In the genomic region with DNA sequence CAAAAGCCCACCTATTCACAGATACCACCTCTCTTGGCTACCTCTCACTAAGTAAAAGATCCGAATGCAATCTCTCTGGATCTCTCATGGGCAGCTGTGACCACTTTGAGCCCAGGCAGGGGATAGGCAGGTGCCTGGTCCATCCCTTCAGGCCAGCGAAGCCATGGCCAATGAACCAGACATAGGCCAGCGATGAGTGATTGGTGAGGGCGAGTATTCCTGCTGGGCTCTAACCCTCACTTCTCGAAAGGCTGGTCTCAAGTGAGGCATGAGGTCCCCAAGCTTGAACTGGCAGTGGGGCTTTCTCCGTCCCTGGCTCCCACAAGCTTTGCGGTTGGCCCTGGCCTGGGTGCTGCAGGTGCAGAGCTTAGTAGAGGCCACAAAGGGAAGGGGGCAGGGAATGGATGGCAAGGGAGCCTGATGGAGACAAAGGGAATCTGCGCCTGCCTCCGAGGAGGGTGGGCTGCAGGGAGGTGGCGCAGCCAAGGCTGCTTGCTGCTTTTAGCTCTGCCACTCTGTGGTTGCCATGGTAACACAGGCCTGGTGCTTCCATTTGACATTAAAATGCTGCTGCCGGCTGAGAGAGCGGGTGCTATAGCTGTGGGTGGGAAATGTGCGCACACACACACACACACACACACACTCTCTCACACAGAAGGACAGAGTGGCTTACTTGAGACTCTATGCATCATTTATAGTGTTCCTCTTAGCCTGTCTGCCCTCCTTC, we compare ENCODE assay signal across 9 mouse cellular contexts. TPM values are rescaled to one million over a fixed set of nuclear protein-coding genes. Genes with fewer than 3 reads are reported as not detected.
DNase-seq lines count a peak whose midpoint lies in the region; ATAC-seq and TF ChIP-seq lines count a peak whose summit lies in the region.
"Had no signal": no experiment of that assay in that cellular context is flagged by ENCODE, and none has a peak within 500 bp of the region (broad histone marks: within the 10 kb centered on the region; RNA-seq: fewer than 3 reads in every experiment).

No protein-coding gene starts in this region.

- WGBS in intestine, embryonic 14.5 days: 47% methylated on average over 13 of the region's 13 CpGs
- 64% methylated on average over 13 of the region's 13 CpGs for WGBS in intestine, postnatal 0 days
- 13% methylated on average over 13 of the region's 13 CpGs for WGBS in hindbrain, embryonic 15.5 days
- WGBS in limb, embryonic 11.5 days: 32% methylated on average over 13 of the region's 13 CpGs

- TF ChIP-seq CTCF in intestine, postnatal 0 days (IDR thresholded peaks at IDR 0.05; ENCODE audit: low read depth): no peak

- H3K9me3 ChIP-seq in intestine, embryonic 14.5 days (ENCODE audit: control insufficient read depth, low read length): no peaks in the 10 kb centered on the region
- no peaks in the 10 kb centered on the region for H3K9me3 ChIP-seq in intestine, postnatal 0 days (ENCODE audit: control insufficient read depth)
- no peaks in the 10 kb centered on the region for H3K9me3 ChIP-seq in hindbrain, embryonic 15.5 days
- H3K9me3 ChIP-seq in limb, embryonic 11.5 days (ENCODE audit: control insufficient read depth, low read length): no peaks in the 10 kb centered on the region
- H3K9me3 ChIP-seq: stomach, embryonic 15.5 days had no signal

- H3K4me3 ChIP-seq in intestine, embryonic 14.5 days (ENCODE audit: low read depth, low read length): no peak overlapping the region
- H3K4me3 ChIP-seq in intestine, postnatal 0 days (ENCODE audit: low read depth, low read length): no peak overlapping the region
- H3K4me3 ChIP-seq in hindbrain, embryonic 15.5 days: no peak overlapping the region
- no peak overlapping the region for H3K4me3 ChIP-seq in limb, embryonic 11.5 days (ENCODE audit: low read depth, low read length)
- H3K4me3 ChIP-seq: stomach, embryonic 15.5 days had no signal

- no peak for DNase-seq in intestine, embryonic 14.5 days (ENCODE audit: low spot score)
- peak; percentile 75 for DNase-seq in embryo, embryonic 11.5 days (ENCODE audit: low read depth, low spot score)
- DNase-seq in limb, embryonic 11.5 days (ENCODE audit: low spot score): peak; percentile 77
- peak; percentile 90 for DNase-seq in right cerebral cortex, postnatal 14 days
- DNase-seq in adrenal gland, postnatal 36 days: no peak

- no peak overlapping the region for H3K4me2 ChIP-seq in intestine, embryonic 14.5 days (ENCODE audit: low read length)
- no peak overlapping the region for H3K4me2 ChIP-seq in intestine, postnatal 0 days (replicated peaks; ENCODE audit: low read depth)
- peak overlapping the region; percentile 38 for H3K4me2 ChIP-seq in hindbrain, embryonic 15.5 days
- H3K4me2 ChIP-seq in limb, embryonic 11.5 days (ENCODE audit: low read depth, severe bottlenecking): peak overlapping the region; percentile 23; the same call in 1 of the 2 replicates
- H3K4me2 ChIP-seq: stomach, embryonic 15.5 days had no signal

- H3K9ac ChIP-seq in intestine, embryonic 14.5 days (ENCODE audit: low read length): no peak overlapping the region
- no peak overlapping the region for H3K9ac ChIP-seq in intestine, postnatal 0 days (ENCODE audit: low read depth, low read length)
- peak overlapping the region; percentile 37 for H3K9ac ChIP-seq in hindbrain, embryonic 15.5 days
- peak overlapping the region; percentile 1; the same call in 1 of the 2 replicates for H3K9ac ChIP-seq in limb, embryonic 11.5 days (ENCODE audit: low read length)
- H3K9ac ChIP-seq: stomach, embryonic 15.5 days had no signal

- no peak overlapping the region for H3K27ac ChIP-seq in intestine, embryonic 14.5 days (ENCODE audit: low read depth)
- H3K27ac ChIP-seq in intestine, postnatal 0 days (ENCODE audit: low read depth, low read length): no peak overlapping the region
- peak overlapping the region; percentile 98 for H3K27ac ChIP-seq in hindbrain, embryonic 15.5 days (replicated peaks)
- no peak overlapping the region for H3K27ac ChIP-seq in limb, embryonic 11.5 days (replicated peaks; ENCODE audit: low read depth, low read length)
- H3K27ac ChIP-seq: stomach, embryonic 15.5 days had no signal

- no peaks in the 10 kb centered on the region for H3K27me3 ChIP-seq in intestine, embryonic 14.5 days (replicated peaks; ENCODE audit: control insufficient read depth, insufficient read depth, low read length)
- no peaks in the 10 kb centered on the region for H3K27me3 ChIP-seq in intestine, postnatal 0 days (replicated peaks; ENCODE audit: control insufficient read depth, insufficient read depth, low read length)
- no peaks in the 10 kb centered on the region for H3K27me3 ChIP-seq in hindbrain, embryonic 15.5 days
- no peaks in the 10 kb centered on the region for H3K27me3 ChIP-seq in limb, embryonic 11.5 days (ENCODE audit: control insufficient read depth, insufficient read depth, low read length)
- H3K27me3 ChIP-seq: stomach, embryonic 15.5 days had no signal

- no peaks in the 10 kb centered on the region for H3K36me3 ChIP-seq in intestine, embryonic 14.5 days (ENCODE audit: control insufficient read depth, insufficient read depth, low read length)
- H3K36me3 ChIP-seq in intestine, postnatal 0 days (ENCODE audit: control insufficient read depth, insufficient read depth): 0 out of 2 replicates have a peak, but pooled peaks cover 9% of the 10 kb centered on the region
- H3K36me3 ChIP-seq in hindbrain, embryonic 15.5 days: no peaks in the 10 kb centered on the region
- no peaks in the 10 kb centered on the region for H3K36me3 ChIP-seq in limb, embryonic 11.5 days (ENCODE audit: control insufficient read depth, insufficient read depth, low read length)
- H3K36me3 ChIP-seq: stomach, embryonic 15.5 days had no signal

- ATAC-seq in intestine, embryonic 14.5 days (replicated peaks; ENCODE audit: low FRiP score, low TSS enrichment, low read depth): peak; percentile 68
- no peak for ATAC-seq in intestine, postnatal 0 days
- ATAC-seq in hindbrain, embryonic 15.5 days (ENCODE audit: low FRiP score, low read depth): peak; percentile 94
- ATAC-seq in limb, embryonic 11.5 days (ENCODE audit: insufficient number of reproducible peaks, low FRiP score, low TSS enrichment, low read depth): peak; percentile 71; the same call in 1 of the 2 replicates
- ATAC-seq in erythroblast, adult 5-6 weeks (replicated peaks; ENCODE audit: low FRiP score, poor library complexity, severe bottlenecking): no peak

- H3K4me1 ChIP-seq in intestine, embryonic 14.5 days (replicated peaks; ENCODE audit: control insufficient read depth, insufficient read depth, low read length): peaks cover 12% of the 10 kb centered on the region; the same call in 1 of the 2 replicates
- no peaks in the 10 kb centered on the region for H3K4me1 ChIP-seq in intestine, postnatal 0 days (replicated peaks; ENCODE audit: control insufficient read depth, insufficient read depth, low read length)
- H3K4me1 ChIP-seq in hindbrain, embryonic 15.5 days (replicated peaks): peaks cover 51% of the 10 kb centered on the region
- H3K4me1 ChIP-seq in limb, embryonic 11.5 days (ENCODE audit: control insufficient read depth, insufficient read depth, low read length): peaks cover 29% of the 10 kb centered on the region

RNA-seq across cellular contexts. Expression of a gene that starts 27.1 kb away (rescaled TPM):
- 1.4 TPM in 2 replicates for polyA plus RNA-seq in intestine, embryonic 14.5 days (2014; fragmentation: Nextera tagmentation; extraction: Ambion mirVana)
- polyA plus RNA-seq in intestine, postnatal 0 days (2015; fragmentation: Nextera tagmentation; extraction: Ambion mirVana): 0.61 and 0.64 TPM in 2 replicates
- 81.6 and 90.9 TPM in 2 replicates for polyA plus RNA-seq in hindbrain, embryonic 15.5 days (2015; fragmentation: Nextera tagmentation; extraction: Ambion mirVana)
- 1.9 and 2.1 TPM in 2 replicates for polyA plus RNA-seq in limb, embryonic 11.5 days (2014; fragmentation: Nextera tagmentation; extraction: Ambion mirVana)
- 0.19 and 1.3 TPM in 2 replicates for total RNA-seq in erythroblast, adult 5-6 weeks (2015; ENCODE audit: low replicate concordance)
- 1.3 and 1.7 TPM in 2 replicates for total RNA-seq in erythroblast, adult 5-6 weeks (2017; ENCODE audit: low replicate concordance)
- 1 to 10 TPM; 2.1 to 2.2 TPM for total RNA-seq in adrenal gland, postnatal 36 days (2021)

Comparison
In these comparisons a context has a peak if more than half of its experiments do, and no peak if none do; other contexts are left out.
1. ATAC-seq: peak in intestine, embryonic 14.5 days (single experiment), hindbrain, embryonic 15.5 days (single experiment) and limb, embryonic 11.5 days (single experiment); none in intestine, postnatal 0 days (single experiment) and erythroblast, adult 5-6 weeks (single experiment).
2. DNase-seq: peak in embryo, embryonic 11.5 days (single experiment), limb, embryonic 11.5 days (single experiment) and right cerebral cortex, postnatal 14 days (single experiment); none in intestine, embryonic 14.5 days (single experiment) and adrenal gland, postnatal 36 days (0 of 2).
3. H3K4me2 ChIP-seq: peak in hindbrain, embryonic 15.5 days (single experiment) and limb, embryonic 11.5 days (single experiment); none in intestine, embryonic 14.5 days (single experiment) and intestine, postnatal 0 days (single experiment).
4. H3K9ac ChIP-seq: peak in hindbrain, embryonic 15.5 days (single experiment) and limb, embryonic 11.5 days (single experiment); none in intestine, embryonic 14.5 days (single experiment) and intestine, postnatal 0 days (single experiment).
5. RNA of a gene that starts 27.1 kb away (polyA plus RNA-seq): 81.6 to 90.9 TPM in hindbrain, embryonic 15.5 days; 1.9 to 2.1 TPM in limb, embryonic 11.5 days, 1.4 TPM in intestine, embryonic 14.5 days and 0.61 to 0.64 TPM in intestine, postnatal 0 days; every median in the first group is over 10 times any median in the second.